Mouse (Mus musculus) forebrain, postnatal 0 days (tissue): ENCODE measurements around the gene Fh1. TPM values are rescaled to one million over a fixed set of nuclear protein-coding genes. Genes with fewer than 3 reads are reported as not detected.

Experiments
- ATAC-seq: fragments of 200-750 bp; cut with Nextera tagmentation; 2 replicates; pipeline ENCODE4 v1.8.0; 2017; ENCODE audit warnings: mild to moderate bottlenecking, moderate library complexity
- DNase-seq: peaks from one replicate; pipeline ENCODE4 v3.0.0-alpha.2; 2015
- H3K27ac ChIP-seq: fragments of 300-500 bp; sonication (generic); 2 replicates; pipeline ENCODE4 v1.5.1; 2014; ENCODE audit warnings: low read depth, mild to moderate bottlenecking, antibody characterized with exemption, low read length, moderate library complexity, mixed read lengths
- H3K27me3 ChIP-seq: fragments of 300-500 bp; sonication (generic); 2 replicates; pipeline ENCODE4 v1.6.1; 2014; ENCODE audit warnings: mild to moderate bottlenecking, low read length, mixed read lengths; ENCODE audit not compliant: insufficient read depth
- H3K36me3 ChIP-seq: fragments of 300-500 bp; sonication (generic); 2 replicates; pipeline ENCODE4 v1.6.1; 2014; ENCODE audit warnings: mild to moderate bottlenecking, moderate library complexity; ENCODE audit not compliant: insufficient read depth
- H3K4me1 ChIP-seq: fragments of 300-500 bp; sonication (generic); 2 replicates; pipeline ENCODE4 v1.6.1; 2014; ENCODE audit warnings: antibody characterized with exemption; ENCODE audit not compliant: insufficient read depth
- H3K4me2 ChIP-seq: fragments of 300-500 bp; sonication (generic); 2 replicates; pipeline ENCODE4 v1.6.1; 2014; ENCODE audit warnings: low read depth, mild to moderate bottlenecking, moderate library complexity
- H3K4me3 ChIP-seq: fragments of 300-500 bp; sonication (generic); 2 replicates; pipeline ENCODE4 v1.5.1; 2014; ENCODE audit warnings: low read depth, low read length, mixed read lengths
- H3K9ac ChIP-seq: fragments of 300-500 bp; sonication (generic); 2 replicates; pipeline ENCODE4 v1.6.1; 2014; ENCODE audit warnings: mild to moderate bottlenecking
- H3K9me3 ChIP-seq: fragments of 300-500 bp; sonication (generic); 2 replicates; pipeline ENCODE4 v1.6.1; 2016; ENCODE audit warnings: low read length
- CTCF ChIP-seq: sonication (generic); IDR thresholded peaks from 2 replicates; pipeline ENCODE4 v1.5.1; 2016; ENCODE audit warnings: antibody characterized with exemption, control low read depth, low read depth
- WGBS: fragments of 180-500 bp; shearing (Covaris S2); extraction: QIAGEN DNeasy Blood & Tissue Kit; methylation state at CpG from one replicate; pipeline ENCODE4 v1.1.7; 2014; 5-methylcytosine and 5-hydroxymethylcytosine counted together
- polyA plus RNA-seq: library from polyadenylated mRNA; unstranded; fragments of >200 nt; fragmentation: Nextera tagmentation; extraction: Ambion mirVana; gene quantifications from 2 replicates; pipeline ENCODE4 v1.2.1, GENCODE M21; 2015
- total RNA-seq: library from RNA; depleted of rRNA; stranded (reverse); fragments of >200 nt; gene quantifications from 2 replicates; pipeline ENCODE4 v1.2.3, GENCODE M21; 2014; rRNA removed

Fh1 gene
- total RNA-seq (54.2 and 66.1 TPM in 2 replicates), polyA plus RNA-seq (86.5 and 92.9 TPM in 2 replicates)

DNA sequence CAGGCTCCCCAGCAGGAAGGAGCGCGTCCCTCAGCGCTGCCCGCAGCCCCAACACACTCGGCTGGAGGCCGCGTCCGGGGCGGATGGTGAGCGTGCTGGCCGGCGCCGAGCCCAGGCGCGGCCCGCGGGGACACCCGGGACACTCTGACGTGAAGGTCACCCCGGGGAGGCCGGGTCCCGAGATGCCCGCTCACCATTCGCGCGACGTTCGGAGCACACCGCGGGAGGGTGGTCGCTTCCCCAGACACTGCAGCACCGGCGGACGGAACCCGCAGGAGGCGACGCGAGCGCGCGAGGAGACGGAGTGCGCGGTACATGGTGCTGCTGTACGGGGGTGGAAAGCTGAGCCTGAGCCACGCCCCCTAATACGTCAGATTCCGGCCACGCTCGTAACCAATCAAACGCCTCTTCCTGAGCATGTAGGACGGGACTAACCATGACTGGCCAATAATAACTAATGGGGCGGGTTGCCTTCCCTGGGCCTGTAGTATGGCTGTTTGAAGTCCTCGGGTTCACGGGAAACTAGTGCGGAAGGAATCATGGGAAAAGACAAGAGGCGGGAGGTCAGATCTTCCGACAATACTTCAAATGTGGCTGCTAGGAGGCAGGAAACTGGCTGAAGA lies at the start of gene Fh1:
Fh1 (minus strand) TSS at position 379 of the 623 bp plus-strand sequence.
- peak within 1 kb of the TSS; percentile 80 for H3K27ac ChIP-seq
- H3K4me1 ChIP-seq = peaks cover 3% of the 10 kb centered on the region; the same call in 1 of the 2 replicates
- DNase-seq = peak; percentile 97
- H3K27me3 ChIP-seq = no peaks in the 10 kb centered on the region
- peak within 1 kb of the TSS; percentile 90 for H3K9ac ChIP-seq
- H3K36me3 ChIP-seq = no peaks in the 10 kb centered on the region
- no peaks in the 10 kb centered on the region for H3K9me3 ChIP-seq
- peak within 1 kb of the TSS; percentile 93 for H3K4me3 ChIP-seq
- peak; percentile 99 for ATAC-seq
- 2% methylated on average over 58 of the region's 58 CpGs for WGBS
- peak; percentile 43; the same call in 1 of the 2 replicates for TF ChIP-seq CTCF
- peak within 1 kb of the TSS; percentile 90 for H3K4me2 ChIP-seq

DNA sequence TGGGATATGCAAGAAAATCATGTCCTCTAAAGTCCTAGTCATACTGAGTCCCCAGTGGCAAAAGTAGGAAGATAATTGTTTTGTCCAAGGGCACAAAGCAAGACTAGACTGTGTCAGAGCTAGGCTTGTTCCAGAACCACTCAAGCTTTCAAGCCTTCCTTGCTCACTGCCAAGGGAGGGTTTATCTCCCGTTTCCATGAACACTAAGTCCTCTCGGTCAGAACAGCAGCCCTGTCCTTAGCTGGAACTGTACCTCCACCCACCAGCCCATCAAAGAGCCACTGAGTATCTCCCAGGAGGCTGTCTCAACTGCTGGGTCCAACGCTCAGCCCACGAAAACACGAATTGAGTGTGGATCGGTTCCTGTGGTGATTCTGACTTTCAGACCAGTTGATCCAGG lies 49.7 kb upstream of the Fh1 start:
- no peaks in the 10 kb centered on the region for H3K36me3 ChIP-seq
- DNase-seq (no peak), ATAC-seq (no peak)
- no peaks in the 10 kb centered on the region for H3K9me3 ChIP-seq
- H3K27me3 ChIP-seq = no peaks in the 10 kb centered on the region
- H3K4me2 ChIP-seq = no peak overlapping the region
- 86% methylated on average over 6 of the region's 6 CpGs for WGBS
- TF ChIP-seq CTCF = no peak
- H3K9ac ChIP-seq = no peak overlapping the region
- H3K4me1 ChIP-seq = no peaks in the 10 kb centered on the region
- H3K4me3 ChIP-seq = no peak overlapping the region
- no peak overlapping the region for H3K27ac ChIP-seq

DNA sequence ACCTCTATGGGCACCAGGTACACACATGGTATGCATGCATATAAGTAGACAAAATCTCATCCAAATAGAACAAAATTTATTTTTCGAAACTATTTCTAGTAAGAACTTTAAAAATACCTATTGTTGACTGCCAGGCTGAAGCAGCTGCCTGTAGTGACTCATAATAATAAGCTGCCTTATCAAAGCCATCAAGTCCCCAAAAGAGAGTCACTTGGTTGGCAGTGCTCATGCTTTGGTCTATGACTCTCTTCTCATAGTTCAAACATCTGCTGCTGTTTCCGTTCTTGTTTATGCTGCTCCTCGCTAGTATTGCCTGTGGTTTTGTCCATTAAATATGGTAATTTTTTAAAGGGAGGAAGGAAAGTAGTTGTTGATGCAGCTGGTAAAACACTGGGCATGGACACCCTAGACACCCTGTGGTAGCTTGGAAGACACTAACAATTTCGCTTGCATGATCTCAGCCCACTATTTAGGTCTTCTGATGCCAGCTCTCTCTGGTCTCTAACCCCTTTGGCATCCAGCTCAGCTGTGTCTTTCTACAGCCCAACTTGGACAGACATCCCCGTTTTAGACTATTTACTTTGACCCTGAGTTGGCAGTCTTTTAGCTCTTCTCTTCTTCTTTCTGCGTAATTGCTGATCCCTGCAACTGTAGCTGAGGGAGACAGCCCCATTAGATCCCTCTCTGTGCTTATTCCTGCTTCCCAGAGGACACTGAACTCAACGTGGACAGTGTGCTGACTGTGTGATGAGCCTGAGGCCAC lies 48.3 kb upstream of the Fh1 start:
- Histone ChIP-seq H3K9me3 (no peaks in the 10 kb centered on the region), H3K4me1 (no peaks in the 10 kb centered on the region), H3K4me2 (no peak overlapping the region), H3K36me3 (no peaks in the 10 kb centered on the region), H3K9ac (no peak overlapping the region), H3K4me3 (no peak overlapping the region), H3K27ac (no peak overlapping the region), H3K27me3 (no peaks in the 10 kb centered on the region)
- DNase-seq (no peak), ATAC-seq (no peak)
- 76% methylated on average over 7 of the region's 7 CpGs for WGBS
- TF ChIP-seq CTCF = no peak

DNA sequence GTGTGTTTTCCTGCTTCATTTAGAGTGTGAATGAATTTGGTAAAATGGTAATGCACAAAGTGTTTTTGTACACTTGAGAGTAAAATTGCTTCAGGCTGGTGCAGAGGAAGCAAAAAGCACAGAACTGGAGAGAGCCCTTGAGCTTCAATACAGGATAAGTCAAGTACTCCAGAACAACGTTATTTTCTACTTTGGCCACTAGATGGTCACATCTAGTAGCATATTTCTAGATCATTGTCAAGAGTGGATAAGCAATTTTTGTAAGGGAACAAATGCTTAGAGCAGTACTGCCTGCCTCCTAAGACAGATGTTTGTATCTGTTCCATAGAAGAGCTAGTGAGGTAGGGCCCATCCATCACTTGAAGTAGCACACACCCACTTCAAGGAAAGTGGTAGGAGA lies 46.2 kb upstream of the Fh1 start:
- TF ChIP-seq CTCF = peak; percentile 61
- no peaks in the 10 kb centered on the region for H3K36me3 ChIP-seq
- no peaks in the 10 kb centered on the region for H3K27me3 ChIP-seq
- DNase-seq = no peak
- no peak overlapping the region for H3K9ac ChIP-seq
- no peak overlapping the region for H3K4me2 ChIP-seq
- no peaks in the 10 kb centered on the region for H3K4me1 ChIP-seq
- H3K9me3 ChIP-seq = no peaks in the 10 kb centered on the region
- 40% methylated on average over 1 of the region's 1 CpGs for WGBS
- H3K4me3 ChIP-seq = no peak overlapping the region
- ATAC-seq = no peak; the same call in 1 of the 2 replicates
- no peak overlapping the region for H3K27ac ChIP-seq

DNA sequence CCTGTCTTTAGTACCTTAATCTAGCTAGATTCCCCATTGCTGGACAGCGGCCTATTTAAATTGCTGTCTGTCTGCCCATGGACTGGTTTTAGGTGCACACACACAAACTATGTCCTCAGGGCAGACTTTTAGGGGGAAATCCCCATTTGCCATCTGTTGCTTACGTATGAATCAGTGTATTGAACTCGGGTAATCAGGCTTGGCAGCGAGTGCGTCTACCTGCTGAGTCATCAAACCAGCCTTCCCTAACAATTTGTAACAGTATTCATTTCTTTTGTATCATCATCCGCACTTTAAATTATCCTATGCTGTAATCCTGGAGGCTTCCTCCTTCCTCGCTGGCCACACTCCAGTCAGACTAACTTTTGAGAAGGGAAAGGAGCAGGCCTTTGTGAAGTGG lies 44.6 kb upstream of the Fh1 start:
- H3K36me3 ChIP-seq = no peaks in the 10 kb centered on the region
- H3K4me2 ChIP-seq = no peak overlapping the region
- no peak overlapping the region for H3K27ac ChIP-seq
- H3K4me1 ChIP-seq = no peaks in the 10 kb centered on the region
- no peak overlapping the region for H3K4me3 ChIP-seq
- DNase-seq = no peak
- TF ChIP-seq CTCF = no peak
- 46% methylated on average over 7 of the region's 7 CpGs for WGBS
- no peak overlapping the region for H3K9ac ChIP-seq
- H3K9me3 ChIP-seq = no peaks in the 10 kb centered on the region
- H3K27me3 ChIP-seq = no peaks in the 10 kb centered on the region
- no peak for ATAC-seq

DNA sequence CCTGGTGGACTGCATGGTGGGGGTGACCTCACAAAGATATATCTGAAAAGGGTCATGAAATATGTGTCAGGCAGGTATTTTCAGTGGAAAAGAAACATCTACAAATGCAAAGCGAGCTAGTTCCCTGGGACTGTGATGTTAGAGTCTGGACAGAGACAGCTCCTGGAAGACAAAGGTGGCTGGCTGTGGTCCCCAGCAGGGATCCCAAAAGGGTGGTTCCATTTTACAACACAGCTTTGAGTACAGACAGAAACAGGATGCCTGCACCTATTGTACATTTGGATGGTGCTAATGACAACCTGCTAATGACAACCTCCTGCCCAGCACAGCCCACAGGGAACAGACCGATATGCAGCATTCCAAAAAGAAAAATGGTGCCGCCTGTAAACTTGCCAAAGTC lies 44.0 kb upstream of the Fh1 start:
- Histone ChIP-seq H3K27me3 (no peaks in the 10 kb centered on the region), H3K4me2 (no peak overlapping the region), H3K4me1 (no peaks in the 10 kb centered on the region), H3K9me3 (no peaks in the 10 kb centered on the region), H3K4me3 (no peak overlapping the region), H3K36me3 (no peaks in the 10 kb centered on the region), H3K27ac (no peak overlapping the region), H3K9ac (no peak overlapping the region)
- no peak for TF ChIP-seq CTCF
- WGBS = 82% methylated on average over 3 of the region's 3 CpGs
- no peak for ATAC-seq
- DNase-seq = no peak

DNA sequence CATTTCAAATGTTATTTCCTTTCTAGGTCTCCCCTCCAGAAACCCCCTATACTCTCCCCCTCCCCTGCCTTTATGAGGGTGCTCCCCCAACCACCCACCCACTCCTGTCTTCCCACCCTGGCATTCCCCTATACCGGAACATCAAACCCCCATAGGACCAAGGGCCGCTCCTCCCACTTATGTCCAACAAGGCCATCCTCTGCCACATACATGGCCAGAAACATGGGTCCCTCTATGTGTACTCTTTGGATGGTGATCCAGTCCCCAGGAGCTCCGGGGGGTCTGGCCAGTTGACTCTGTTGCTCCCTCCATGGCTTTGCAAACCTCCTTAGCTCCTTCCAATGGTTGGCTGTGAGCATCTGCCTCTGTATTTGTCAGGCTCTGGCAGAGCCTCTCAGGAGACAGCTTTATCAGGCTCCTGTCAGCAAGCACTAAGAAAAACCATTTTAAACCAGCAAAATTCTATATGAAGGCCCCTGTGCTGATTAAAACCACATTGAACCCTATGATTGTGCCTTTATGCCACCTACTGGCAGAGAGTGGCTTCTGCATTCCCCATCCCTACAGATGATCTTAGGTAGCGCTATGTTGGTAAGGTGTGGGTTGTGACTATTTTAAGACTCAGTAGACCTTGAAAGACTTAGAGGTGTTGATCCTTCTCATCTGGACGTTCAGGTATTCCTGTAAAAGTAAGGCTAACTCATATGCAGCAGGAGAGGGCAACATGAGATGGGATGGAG lies 43.4 kb upstream of the Fh1 start:
- ATAC-seq = peak; percentile 72; the same call in 1 of the 2 replicates
- 85% methylated on average over 5 of the region's 5 CpGs for WGBS
- peak; percentile 50 for DNase-seq
- no peaks in the 10 kb centered on the region for H3K9me3 ChIP-seq
- H3K4me3 ChIP-seq = no peak overlapping the region
- no peak overlapping the region for H3K27ac ChIP-seq
- no peaks in the 10 kb centered on the region for H3K36me3 ChIP-seq
- peak; percentile 79 for TF ChIP-seq CTCF
- no peak overlapping the region for H3K9ac ChIP-seq
- no peaks in the 10 kb centered on the region for H3K27me3 ChIP-seq
- H3K4me1 ChIP-seq = no peaks in the 10 kb centered on the region
- no peak overlapping the region for H3K4me2 ChIP-seq
